Mouse (Mus musculus) adrenal gland, adult (tissue): ENCODE results near the gene Cbx8.

Experiments
- DNase-seq, 2 experiments: peaks; one replicate each; pipeline ENCODE4 v3.0.0; 2022 to 2023; ENCODE audit warnings: low spot score in 1 of 2; ENCODE audit not compliant: inconsistent age in 2 of 2

Cbx8 gene

GRCm38 (mm10) chr11:119079445-119079837 is 38.7 kb upstream of the Cbx8 start:
- peak in 1 of 2 experiments; percentile 32 for DNase-seq

DNA sequence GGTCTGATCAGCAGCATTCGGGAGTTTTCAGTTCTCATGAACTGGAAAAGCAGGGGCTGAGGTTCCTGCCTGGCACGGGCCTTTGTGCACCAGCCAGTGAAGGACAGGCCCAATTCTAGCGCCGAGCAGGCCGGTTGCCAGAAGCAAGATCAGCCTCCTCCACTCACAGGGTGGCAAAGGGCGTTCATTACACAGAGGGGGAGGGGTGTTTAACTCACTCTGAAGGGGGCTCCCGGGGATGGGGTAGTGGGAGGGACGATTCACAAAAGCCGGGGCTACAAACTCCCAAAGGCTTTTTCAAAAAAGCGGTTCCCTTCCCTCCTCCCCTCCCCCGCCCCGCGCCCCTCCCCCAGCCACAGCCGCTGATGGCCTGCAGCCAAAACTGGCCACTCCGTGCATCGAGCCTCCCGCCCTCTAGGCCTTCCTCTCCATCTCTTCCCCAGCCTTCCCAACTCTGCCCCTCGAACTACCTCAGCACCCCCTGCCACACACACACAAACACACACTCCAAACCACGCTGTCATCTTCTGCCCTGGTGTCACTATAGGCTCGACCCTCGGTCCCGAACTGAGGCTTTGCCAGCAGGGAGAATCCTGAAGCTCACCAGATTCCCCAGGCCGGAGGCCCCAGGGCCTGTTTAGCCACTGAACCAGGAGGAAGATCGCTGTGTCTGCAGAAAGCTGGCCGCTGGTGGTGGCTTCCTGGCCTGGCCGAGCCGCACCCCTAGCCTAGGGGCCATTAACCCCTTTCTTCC is 38.1 kb upstream of the Cbx8 start:
- peak; percentile 75 to 91 for DNase-seq

- DNase-seq: no peak
Measured at GRCm38 (mm10) chr11:119077755-119078154, 37.0 kb upstream of the Cbx8 start.

- no peak for DNase-seq
Measured at GRCm38 (mm10) chr11:119075805-119076204, 35.0 kb upstream of the Cbx8 start.

GRCm38 (mm10) chr11:119073876-119074433 is 33.2 kb upstream of the Cbx8 start:
- no peak for DNase-seq

- no peak for DNase-seq
Measured at GRCm38 (mm10) chr11:119072986-119073385, 32.2 kb upstream of the Cbx8 start.

- no peak for DNase-seq
Measured at GRCm38 (mm10) chr11:119072239-119072638, 31.5 kb upstream of the Cbx8 start.

- DNase-seq: peak in 1 of 2 experiments; percentile 68
Measured at GRCm38 (mm10) chr11:119066841-119067240, 26.1 kb upstream of the Cbx8 start.

GRCm38 (mm10) chr11:119059256-119059655 is 18.5 kb upstream of the Cbx8 start:
- no peak for DNase-seq

DNA sequence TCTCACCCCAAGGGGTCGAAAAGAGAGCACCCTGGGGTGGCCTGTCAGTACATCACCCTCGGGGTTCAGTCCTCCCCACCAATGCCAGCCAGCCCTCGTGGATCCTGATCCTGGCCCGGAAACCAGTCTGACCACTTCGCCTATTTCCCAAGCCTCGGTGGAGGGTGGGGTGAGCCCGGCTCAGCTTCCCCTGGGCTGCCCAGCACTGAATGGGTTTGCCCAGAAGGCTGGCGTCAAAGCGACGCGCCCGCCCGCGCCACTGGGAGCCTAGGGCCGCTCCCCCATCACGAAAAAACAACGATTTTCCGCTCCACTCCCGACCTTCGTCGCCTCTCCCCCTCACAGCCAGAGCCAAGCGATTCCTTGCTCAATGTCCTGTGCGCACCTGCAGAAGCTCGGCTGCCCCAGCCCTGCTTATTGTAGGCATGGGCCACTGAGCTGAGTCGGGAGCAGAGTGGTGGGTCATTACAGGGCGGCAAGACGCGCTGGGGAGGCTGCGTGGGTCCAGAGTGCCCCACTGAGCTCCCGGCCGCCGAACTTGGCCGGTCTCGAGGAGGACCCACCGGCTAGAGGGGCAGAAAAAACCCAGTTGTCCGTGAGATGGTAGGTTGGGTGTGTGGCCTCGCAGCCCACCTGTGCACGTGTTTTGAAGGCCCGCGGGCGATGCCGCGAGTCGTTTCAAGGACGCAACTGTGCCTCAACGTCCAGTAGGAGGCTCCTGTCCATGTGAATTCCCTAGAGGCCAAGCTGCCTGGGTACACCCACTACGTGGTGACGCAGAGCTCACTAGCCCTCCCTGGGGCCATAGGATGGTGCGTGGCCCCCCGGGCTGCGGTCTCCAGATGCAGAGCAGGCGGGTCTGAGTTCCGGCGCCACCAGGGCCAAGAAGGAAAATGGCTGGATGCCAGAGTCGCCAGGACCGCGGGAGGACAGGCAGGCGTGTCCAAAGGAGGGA is 17.5 kb upstream of the Cbx8 start:
- DNase-seq: peak; percentile 32 to 74

- DNase-seq: no peak
Measured at GRCm38 (mm10) chr11:119057291-119057690, 16.5 kb upstream of the Cbx8 start.

GRCm38 (mm10) chr11:119056301-119057211 is 15.8 kb upstream of the Cbx8 start:
- DNase-seq: peak; percentile 54 to 85

DNA sequence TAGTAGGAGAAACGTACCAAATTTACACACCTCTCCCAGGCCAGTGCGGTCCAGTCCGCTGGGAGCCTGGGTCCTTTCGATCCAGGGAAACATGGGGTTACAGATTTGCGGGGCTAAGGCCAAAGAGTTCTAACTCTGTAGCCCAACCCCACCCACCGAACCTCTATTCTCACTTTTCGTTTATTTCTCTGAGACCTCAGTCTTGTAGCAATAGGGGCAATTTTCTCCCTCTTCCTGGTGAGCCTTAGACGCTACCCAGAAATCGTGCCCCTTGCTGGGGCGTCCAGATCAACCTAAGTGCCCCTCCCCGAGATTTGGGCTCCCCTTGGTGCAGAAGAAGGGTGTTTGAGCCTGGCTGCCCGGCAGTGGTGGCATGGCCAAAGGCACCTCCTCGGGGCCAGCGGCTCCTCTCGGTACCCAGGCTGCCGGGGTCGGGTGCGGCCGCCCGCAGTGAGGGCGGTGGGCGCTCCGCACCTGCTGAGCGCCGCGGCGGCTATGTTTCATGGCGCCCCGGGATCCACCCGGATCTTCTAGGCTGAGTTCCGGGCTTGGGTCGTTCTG is 14.9 kb upstream of the Cbx8 start:
- peak; percentile 30 to 76 for DNase-seq

- DNase-seq: peak; percentile 26 to 69
Measured at GRCm38 (mm10) chr11:119054351-119055345, 13.9 kb upstream of the Cbx8 start.

DNA sequence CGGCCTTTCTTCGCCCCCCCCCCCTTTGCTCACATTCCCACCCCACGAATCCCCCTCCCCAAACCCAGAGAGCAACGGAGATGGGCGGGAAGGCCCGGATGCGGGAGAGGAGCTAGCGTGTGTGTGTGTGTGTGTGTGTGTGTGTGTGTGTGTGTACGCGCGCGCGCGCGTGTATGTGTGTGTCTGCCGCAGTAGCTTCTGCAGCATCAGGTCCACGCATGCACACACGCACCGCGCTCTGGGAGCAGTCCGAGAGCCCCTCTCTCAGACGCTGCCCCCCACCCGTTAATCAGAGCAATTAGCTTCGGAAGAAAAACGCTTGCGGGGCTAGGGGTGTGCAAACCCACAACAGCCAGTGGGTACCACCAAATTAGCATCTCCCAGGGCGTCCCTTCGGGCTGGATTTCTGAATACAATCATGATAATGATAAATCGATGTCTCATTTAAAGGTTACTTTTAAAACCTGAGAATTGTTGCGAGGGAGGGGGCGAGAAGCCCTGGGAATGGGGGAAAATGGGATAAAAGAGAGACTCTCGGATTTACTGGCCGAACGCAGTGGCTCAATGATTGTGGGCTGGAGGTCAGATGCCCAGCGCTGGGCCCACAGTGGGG is 13.1 kb upstream of the Cbx8 start:
- DNase-seq: peak in 1 of 2 experiments; percentile 46

- peak; percentile 74 to 87 for DNase-seq
Measured at GRCm38 (mm10) chr11:119053257-119053670, 12.5 kb upstream of the Cbx8 start.

DNA sequence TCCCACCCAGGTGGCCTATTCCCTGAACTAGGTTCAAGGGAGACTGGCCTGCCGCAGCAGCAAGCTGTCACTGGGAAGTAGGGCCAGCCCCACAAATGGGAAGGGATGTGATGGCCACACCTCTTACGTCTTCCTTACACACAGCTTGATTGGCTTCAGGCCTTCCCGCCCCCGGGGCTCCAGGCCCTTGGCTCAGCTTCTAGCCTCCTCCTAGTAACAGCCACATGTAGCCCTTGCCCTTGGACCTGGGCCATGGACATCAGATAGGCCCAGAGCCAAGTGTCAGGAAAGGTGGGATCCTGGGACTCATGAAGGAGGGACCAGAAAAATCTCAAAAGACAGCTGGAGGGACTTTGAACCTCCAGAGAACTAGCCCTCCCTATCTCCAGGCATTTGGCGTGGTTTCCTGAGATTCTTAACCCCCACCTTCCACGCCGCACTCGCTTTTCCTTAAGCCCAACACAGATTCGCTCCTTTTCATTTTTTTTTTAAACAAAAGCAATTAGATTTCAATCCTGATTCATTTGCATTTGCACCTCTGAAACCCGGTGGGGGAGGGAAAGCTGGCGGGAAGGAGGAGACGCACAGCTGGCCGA is 12.0 kb upstream of the Cbx8 start:
- peak; percentile 25 to 74 for DNase-seq
